Mouse (Mus musculus) testis, postnatal 14 days (tissue): ENCODE results near the gene Trp53tg5.

Source experiments
- DNase-seq: peaks from one replicate; pipeline ENCODE4 v3.0.0; 2021; ENCODE audit warnings: low spot score

The Trp53tg5 gene

DNA sequence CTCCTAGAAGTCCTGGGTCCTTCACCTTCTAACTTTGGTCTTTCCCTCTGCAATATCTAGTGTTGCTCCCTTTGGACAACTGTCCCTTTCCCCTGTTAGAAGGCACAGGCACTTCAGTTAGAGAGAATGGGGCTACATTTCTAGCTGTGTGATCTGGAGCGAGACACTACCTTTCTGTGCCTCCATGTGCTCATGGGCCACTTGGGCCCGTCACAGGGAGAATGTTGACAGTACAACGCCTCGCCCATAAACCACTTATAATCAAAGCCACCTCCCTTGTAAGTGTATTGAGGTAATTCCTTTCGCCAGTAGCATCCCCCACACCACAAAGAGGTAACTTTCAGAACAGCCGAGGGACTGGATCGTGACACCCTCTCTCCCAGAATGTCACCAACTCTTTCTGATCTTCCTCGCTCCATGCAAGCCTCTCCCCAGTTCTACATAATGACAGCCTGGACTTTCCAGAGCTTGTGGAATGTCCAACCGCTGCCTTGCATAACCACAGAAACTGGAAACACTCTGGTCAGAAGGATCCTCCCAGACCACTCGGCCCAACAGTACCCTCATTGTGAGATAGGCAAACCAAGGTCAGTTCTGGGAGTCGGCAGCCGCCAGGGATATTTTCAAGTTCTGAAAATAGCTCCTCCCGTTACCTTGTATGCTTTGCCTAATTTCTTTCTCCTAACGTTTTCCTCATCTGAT is 24.0 kb downstream of the Trp53tg5 start:
- DNase-seq = peak; percentile 68

DNA sequence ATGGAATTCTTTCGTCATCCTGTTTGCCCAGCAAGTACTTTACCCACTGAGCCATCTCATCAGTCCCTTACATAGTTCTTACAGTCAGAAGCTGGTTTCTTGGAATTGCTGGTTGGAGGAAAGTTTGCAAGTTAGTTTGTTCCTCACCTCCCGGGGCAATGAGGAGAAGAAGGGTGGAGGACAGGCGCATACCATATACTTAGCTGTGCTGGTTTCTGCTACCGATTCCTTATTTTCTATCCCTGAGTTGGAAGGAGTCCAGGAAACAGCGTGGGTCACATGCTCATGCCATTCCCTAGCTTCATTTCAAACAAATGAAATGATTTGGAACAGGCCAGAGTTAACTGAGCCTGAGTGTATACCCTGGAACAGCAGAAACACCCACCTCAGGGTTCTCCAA is 24.6 kb downstream of the Trp53tg5 start:
- no peak for DNase-seq

DNA sequence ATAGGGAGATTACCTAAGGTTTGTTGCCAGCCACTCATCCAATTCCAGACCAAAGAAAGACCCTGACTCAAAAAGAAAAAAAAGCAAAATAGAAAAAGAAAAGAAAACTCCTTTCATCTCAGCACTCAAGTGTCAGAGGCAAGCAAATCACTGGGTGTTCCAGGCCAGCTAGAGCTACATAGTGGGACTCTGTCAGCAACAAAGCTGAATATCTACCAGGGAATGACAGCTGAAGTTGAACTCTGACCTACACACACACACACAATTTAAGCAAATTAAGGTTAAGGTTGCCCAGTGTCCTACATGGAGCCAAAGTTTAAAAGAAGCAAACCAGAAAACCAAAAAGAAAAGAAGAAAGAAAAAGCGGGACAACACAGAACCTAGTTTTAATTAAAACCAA is 25.4 kb downstream of the Trp53tg5 start:
- no peak for DNase-seq

DNA sequence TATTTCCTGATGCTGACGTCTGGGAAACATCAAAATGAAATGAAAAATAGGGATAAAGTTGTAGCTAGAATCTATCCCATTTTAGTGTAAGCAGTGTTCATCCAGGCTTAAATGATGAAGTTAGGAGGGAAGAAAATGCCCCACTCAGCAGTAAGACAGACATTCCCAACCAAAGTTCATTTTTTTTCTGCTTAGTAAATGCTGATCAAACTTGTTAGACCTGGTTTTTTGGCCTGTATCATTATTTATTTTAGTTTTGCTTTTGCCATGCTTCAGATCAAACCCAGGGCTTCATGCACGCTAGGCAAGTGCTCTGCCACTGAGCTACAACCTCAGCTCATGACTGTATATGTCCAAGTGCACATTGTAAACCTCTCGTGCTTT is 27.4 kb downstream of the Trp53tg5 start:
- DNase-seq = no peak

DNA sequence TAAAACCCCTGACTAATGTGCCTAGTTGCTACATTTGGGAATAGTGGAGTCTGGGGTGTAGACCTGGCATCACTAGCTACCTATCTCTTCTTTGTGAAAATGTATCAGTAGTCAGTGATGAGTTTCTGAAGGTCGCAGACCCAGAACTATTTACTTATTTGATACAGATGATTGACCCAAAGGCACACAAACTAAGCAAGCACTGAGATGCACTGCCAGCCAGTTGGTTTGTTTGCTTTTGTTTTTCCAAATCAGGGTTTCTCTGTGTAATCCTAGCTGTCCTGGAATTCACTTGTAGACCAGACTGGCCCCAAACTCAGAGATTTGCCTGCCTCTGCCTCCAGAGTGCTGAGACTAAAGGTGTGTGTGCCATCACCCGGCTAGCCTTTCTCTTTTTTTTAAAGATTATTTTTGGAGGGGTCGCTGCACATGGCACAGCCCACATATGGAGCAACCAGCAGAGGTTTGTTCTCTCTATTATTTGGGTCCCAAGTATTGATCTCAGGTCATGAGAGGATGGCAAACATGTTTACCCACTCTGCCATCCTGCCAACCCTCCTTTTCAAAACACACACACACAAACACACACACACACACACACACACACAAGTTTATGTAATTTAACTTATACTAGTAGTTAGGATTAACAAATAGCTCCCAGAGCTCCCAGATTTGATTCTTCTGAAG is 28.0 kb downstream of the Trp53tg5 start:
- DNase-seq = no peak

DNA sequence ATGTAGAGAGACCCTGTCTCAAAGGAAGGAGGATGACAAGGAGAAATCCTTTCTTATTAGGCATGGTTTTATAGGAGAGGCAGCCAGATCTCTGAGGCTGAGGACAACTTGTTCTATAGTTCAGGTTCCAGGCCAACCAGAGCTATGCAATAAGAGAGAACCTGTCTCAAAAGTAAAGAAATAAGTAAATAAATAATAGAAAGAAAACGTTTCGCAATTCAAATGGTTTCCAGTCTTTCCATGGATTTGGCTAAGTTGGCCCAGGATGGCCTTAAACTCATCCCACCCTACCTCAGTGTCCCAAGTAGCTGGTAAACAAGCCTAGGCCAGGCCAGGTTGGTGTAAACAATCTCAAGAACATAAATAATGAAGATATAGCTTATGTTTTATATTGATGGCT is 28.8 kb downstream of the Trp53tg5 start:
- DNase-seq = no peak

DNA sequence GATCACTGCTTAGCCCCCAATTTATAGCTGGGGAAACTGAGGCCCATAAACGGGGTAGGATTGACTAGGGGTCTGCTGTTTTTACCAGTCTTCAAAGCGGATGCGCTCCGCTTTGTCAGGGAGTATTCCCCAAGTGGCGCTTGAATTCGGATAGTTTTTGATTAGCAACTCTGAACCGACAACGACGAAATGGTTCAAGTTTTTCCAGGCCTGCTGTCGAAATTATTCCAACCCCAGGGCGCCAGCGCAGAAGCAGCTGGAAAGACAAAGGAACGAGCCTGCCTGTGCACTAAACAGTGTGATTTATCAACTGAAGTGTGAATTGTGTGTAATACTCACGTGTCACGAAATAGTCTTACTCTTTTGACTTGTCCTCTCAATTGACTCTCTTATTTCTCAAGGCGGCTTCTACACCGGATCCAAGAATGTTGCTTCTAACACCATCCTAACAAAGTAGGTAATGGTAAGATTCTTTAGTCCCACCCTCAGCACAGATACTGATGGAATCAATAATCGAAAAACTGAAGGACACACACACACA is 30.0 kb downstream of the Trp53tg5 start, which contains the start of gene Sdc4:
Gene Sdc4, minus strand, starts transcription at position 428 of the 541 bp plus-strand sequence.
- no peak for DNase-seq

DNA sequence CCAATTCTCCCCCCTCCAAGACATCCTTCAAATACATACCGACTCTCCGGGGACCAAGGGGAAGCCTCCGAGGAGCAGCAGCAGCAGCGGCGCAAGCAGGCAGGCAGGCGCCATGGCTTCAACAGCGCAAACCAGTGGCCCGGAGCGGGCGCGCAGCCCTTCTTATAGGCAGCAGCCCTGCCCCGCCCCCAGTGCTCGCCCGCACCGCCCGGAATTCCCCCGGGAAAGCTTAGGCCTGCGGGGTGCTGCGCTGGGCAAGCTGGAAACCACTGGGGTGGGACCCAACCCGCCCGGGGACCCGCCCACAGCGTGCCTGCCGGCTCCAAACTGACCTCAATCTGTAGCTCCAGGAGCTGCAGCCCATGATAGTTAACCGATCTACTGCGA is 30.5 kb downstream of the Trp53tg5 start:
- DNase-seq = peak; percentile 82

DNA sequence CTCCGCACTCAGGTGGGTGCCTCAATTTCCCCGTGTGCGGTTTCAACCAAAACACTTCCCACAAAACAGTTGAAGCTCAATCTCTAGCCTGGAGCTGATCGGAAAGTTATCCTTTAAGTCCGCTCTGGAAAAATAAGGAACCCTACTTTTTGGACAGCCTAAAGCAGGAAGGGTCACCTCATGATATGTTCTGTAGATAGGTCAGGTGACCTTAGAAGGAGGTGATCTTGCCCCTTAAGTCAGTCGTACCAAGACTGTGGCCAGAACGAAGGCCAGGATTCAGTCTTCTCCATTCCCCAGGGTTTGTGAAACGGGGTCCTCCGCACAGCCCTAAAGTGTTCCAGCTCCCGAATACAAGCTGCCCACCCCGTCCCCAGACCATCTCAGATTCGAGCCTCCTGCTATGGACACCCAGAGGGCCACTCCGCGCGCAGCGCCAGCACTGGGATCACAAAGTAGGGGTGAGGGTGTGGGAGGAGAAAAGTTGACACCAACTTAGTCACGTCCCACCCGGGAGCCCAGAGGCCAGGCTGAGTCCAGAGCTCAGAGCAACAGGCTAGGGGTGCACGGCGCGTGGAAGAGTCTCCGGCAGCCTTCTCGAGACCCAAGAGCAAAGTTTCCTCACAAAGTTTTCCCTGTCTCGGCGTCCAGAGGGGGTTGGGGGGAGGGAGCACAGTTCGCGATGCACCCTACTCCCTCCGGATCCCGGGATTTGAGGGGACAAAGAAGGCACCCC is 31.0 kb downstream of the Trp53tg5 start:
- DNase-seq = no peak

DNA sequence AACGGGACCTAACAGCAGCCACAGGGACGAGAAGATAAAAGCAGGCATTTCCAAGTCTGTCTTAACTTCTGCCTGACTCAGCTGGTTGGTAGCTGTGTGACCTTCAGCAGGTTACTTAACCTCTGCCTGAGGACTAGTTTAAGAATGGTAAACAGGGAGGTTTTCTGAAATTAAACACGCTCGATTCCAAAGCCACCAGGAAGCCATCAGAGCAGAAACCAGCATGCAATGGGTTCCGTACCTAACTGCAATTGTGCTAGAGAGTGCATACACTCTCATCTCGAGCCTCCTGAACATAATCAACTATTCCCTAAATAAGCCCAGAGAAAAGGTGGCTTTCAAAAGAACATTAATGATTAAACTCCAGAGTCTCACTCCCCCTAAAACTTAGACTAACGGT is 31.8 kb downstream of the Trp53tg5 start:
- DNase-seq = no peak

DNA sequence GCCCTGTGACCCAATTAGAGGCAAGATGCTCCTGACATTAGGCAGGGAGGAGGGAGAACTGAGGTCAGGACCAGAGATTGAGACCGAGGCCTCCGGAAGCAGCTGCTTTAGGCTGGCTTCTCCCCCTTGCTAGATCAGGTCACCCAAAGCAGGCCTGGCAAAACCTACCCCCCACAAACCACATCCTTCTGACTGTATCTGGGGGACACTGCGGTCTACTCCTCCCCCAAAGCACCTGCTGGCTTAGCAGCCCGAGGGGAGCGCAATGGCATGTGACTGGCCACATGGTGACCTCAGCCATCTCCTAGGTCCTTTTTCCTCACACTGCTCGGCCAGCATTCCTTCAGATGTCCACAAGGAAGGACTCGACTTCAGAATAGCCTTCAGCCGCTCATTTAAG is 32.4 kb downstream of the Trp53tg5 start:
- no peak for DNase-seq

DNA sequence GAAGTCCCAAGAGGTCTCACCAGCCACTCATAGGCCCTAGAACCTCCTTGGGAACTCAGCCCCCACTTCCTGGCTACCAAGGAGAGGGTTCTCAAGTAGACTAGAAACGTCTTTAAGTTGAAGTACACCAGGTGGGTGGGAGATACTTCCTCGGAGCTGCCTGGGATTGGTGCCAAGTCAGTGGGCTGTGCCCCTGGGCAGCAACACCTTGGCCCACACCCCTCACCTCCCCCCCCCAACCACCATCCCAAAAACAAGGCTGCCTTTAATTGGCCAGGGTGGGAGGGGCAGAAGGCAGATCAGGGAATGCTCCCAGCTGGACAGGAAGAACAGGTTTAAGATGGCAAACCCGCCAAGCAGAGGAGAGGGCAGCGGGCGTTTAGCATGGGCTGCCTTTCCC is 33.2 kb downstream of the Trp53tg5 start:
- no peak for DNase-seq

DNA sequence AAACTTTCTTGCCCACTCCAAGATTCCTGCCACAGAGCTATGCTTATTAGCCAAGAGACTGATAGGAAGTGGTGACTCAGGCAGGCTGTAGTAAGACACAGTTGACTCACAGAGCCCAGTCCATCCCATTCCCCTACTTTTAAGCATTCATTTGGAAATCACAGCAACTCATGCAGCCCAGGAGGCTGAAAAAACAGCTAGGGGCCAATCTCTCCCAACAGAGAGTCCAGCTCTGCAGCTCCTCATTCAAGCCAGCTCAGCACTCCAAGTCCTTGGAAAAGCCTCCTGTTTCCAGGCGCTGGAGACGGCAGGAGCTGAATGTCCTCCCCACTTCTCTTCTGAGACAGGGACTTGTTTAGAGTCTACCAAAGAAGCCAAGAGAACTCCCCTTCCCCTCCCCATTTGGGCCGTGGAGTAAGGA is 34.5 kb downstream of the Trp53tg5 start:
- peak; percentile 52 for DNase-seq

DNA sequence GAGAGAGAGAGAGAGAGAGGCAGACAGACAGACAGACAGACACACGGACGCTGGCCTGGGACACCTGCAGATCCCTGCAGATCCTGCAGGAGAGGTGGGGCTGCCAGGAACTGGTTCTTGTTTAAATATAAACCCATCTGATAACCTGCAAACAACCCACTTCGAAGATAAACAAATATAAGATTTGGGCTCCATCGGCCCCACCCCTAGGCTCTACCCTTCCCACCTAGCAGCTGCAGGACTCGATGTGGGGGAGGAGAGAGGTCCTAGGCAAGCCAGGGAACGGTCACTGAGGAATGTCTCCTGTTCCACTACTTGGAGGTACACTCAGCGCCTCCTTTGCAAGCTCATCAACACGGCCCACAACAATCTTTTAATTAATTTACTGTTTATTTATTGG is 35.3 kb downstream of the Trp53tg5 start:
- DNase-seq = no peak

DNA sequence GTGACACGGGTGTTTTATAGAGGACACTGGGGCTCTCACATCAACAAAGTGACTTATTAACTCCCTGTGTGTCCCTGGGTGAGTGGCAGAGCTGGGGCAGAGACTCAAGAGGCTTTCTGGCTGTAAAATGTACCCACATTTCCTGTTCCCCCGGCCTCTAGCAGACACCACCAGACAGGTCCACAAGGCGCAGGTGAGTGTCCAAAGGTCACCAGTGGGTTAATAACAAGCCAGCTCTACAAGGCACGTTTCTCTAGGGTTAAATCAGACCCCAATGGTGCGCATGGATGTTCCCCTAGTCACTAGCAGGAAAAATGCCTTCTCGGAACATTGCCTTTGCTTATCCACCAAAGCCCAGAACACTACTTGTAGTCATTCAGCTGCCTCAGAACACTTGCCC is 35.8 kb downstream of the Trp53tg5 start:
- no peak for DNase-seq

DNA sequence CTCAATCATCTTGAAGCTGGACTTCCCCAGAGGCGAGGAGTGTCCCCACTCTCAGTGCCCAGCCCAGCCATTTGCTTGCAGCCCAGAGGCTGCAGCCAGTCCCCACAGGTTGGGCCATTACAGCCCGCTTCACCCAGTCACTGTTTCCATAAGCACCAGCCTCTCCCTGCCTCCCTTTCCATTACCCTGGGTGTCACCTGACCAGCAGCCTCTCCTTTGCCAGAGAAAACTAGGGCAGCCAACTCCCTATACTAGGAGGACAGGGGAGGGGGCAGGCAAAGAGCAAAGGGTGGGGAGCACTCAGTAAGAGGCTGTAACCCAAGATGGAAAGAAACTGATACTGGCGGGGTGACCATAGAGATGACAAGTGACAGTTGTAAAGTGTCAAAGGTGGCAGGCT is 36.6 kb downstream of the Trp53tg5 start:
- DNase-seq = no peak

DNA sequence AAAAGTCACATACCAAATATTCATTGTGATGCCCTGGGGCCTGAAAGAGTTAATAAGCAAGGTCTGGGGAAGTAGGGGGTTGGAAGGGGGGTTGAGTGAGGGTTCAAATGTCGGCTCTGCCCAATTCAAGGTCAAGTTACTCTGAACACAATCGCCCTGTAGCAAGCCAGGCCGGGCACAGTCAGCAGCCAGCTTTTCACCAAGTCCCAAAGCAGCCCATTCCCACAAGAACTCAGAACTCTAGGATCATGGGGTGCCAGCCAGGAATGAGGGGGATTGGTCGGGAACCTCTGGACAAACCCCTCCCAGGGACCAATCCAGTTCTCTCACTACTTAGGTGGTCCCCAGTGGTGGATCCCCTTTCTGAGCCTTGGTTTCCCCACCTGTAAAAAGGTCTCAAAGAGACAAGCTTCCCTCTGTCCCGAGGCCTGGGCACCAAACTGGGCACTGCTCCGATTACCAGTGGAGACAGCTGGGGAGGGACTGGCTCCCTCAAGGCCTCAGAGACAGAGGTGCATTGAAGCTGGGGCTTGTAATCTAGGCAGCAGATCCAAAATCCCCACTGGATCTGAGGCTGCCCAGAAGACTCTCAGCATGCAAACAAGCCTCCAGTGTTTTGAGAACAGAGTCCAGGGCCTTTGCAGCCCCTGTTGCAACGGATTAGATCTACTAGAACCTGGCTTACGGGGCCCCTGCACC is 37.2 kb downstream of the Trp53tg5 start:
- DNase-seq = no peak

DNA sequence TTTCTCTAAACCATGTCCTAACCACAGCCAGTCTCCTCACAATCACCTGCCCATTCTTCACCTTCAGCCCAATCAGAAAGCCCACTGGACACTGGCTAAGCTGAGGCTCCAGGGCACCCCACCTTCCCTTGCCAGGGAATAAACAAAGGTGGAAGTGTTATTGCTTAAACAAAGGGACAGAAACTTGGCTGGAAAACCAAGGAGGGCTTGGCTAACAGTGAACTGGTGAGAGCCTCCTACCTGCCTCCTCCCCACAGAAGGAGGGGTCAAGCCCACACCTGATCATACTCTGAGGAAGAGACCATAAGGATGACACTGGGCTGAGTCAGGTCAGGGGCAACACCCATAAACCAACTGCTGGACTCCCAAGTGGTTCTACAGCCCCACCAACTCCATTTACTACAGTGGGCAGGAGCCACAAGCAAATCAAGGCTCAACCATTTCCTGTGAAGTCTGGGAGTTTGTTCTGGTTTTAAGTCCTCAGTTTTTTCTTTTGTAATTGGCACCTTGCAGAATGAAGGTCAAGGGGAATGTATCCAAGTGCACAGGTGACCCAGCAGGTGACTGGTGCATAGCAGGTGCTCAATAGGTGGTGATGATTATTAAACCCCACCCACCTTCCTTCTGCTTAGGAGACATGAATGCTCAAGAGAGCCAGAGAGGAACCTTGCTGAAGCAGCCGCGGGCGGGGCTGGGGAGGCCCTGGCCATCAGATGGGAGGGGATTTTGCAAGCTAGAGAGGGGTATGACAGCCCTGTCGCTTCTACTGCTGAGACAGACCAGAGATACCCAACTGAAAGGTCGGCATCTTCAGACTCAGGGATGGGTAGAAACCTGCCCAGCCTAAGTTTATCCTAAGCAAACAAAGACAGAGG is 38.1 kb downstream of the Trp53tg5 start:
- no peak for DNase-seq

DNA sequence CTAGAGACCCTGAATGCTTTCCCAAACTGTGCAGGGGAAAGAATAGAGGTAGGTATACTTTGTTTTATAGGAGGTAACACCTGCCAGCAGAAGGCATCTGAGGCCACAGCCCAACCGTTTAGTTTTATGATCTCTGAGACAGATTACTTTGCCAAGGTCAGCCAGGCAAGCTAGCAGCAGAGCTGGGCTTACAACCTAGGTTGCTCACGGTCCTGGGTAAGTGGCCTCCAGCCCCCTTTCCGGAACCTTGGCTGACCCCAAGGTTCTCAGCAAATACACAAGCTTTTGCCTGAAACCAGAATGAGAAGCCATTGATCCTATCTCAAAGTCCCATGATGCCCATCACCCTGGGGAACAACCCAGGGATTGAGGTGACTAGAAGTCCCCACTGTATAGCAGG is 38.8 kb downstream of the Trp53tg5 start:
- DNase-seq = no peak

DNA sequence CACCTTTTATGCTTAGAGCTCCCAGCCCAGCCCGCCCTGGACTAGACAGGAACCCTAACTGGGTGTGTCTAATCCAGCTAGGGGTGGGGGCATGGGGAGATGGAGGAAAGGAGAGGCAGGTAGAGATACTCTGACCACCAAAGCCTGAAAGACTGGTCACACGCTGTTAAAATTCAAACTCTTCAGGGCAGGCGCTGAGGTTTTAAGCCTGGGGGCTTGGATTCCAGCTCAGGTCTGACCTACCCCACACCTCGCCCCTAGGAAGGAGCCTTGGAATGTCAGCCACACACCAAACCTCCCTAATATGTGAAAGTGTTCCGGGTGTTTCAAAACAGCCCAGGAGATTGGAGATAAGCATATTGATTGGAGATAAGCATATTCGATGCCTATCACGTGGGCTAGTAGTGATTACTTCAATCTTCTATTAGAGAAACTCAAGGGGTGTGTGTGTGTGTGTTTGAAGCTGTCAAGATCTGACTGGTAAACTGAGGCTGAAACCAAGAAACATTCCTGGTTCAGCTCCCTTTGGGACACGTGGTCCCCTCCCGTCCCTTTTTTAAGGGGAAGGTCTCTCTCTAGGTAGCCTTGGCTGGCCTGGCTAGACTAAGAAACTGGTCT is 40.1 kb downstream of the Trp53tg5 start:
- no peak for DNase-seq
